Mouse (Mus musculus): ENCODE results near the gene Magi1. TPM values are rescaled to one million over a fixed set of nuclear protein-coding genes. Genes with fewer than 3 reads are reported as not detected.

The Magi1 gene
- polyA plus RNA-seq, 1 experiment, result 39.5 TPM

DNA sequence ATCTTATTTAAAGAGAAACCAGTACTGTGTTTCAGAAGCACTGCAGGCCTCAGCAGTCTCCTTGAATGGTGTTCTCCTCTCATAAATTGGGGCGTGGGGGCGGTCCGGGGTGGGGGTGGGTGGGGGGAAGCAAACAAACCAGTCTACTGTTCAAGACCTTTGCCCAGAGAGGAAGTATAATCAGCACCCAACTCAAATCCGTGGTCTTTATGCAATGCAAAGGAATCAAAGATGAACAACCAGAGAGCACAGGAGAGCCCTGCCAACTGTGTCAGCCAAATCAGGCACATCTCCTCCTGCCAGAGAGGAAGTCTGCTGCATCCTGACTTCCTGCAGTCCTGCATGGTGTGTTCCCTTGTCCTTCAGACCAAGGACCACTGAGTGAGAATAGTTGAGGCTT lies 65.6 kb downstream of the Magi1 start:
- DNase-seq, result peak in 1 of 2 experiments; percentile 46
- H3K4me3 ChIP-seq (replicated peaks; ENCODE audit: insufficient read depth, low read depth, low read length), result no peak overlapping the region
- H3K4me1 ChIP-seq (ENCODE audit: control insufficient read depth, insufficient read depth, low read length), result peaks cover 9% of the 10 kb centered on the region
- 71% methylated on average over 4 of the region's 4 CpGs for WGBS
- no peak overlapping the region for H3K27ac ChIP-seq (ENCODE audit: insufficient read depth, low read length)
- no peaks in the 10 kb centered on the region for H3K27me3 ChIP-seq (ENCODE audit: control insufficient read depth, insufficient read depth, low read length)
- no peak for TF ChIP-seq CTCF (IDR thresholded peaks at IDR 0.05; ENCODE audit: borderline replicate concordance, insufficient read depth, low read depth, low read length)
- no peak for TF ChIP-seq POLR2A (IDR thresholded peaks at IDR 0.05; ENCODE audit: borderline replicate concordance, insufficient read depth, low read length)

DNA sequence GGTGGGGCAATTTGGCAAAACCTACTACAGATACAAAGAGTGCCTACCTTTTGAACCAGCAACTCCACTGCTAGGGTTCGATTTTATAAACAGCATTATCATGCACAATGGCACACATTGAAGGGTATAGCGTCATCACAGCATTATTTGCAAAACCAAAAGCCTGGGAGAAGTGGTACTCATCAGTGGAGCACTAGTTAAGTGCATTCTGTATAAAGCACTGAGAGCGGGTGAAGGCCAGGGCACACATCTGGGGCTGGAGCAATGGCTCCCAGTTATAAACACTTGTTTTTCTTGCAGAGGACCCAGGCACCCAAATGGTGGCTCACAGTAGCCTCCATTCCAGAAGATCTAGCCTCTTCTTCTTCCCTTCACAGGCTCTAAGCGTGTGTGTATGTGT lies 67.9 kb downstream of the Magi1 start:
- Histone ChIP-seq H3K4me3 (replicated peaks; ENCODE audit: insufficient read depth, low read depth, low read length) (no peak overlapping the region), H3K27ac (ENCODE audit: insufficient read depth, low read length) (no peak overlapping the region), H3K4me1 (ENCODE audit: control insufficient read depth, insufficient read depth, low read length) (peaks cover 9% of the 10 kb centered on the region), H3K27me3 (ENCODE audit: control insufficient read depth, insufficient read depth, low read length) (no peaks in the 10 kb centered on the region)
- WGBS, result 93% methylated on average over 4 of the region's 4 CpGs
- TF ChIP-seq CTCF (IDR thresholded peaks at IDR 0.05; ENCODE audit: borderline replicate concordance, insufficient read depth, low read depth, low read length) (no peak), POLR2A (IDR thresholded peaks at IDR 0.05; ENCODE audit: borderline replicate concordance, insufficient read depth, low read length) (no peak)
- no peak for DNase-seq

DNA sequence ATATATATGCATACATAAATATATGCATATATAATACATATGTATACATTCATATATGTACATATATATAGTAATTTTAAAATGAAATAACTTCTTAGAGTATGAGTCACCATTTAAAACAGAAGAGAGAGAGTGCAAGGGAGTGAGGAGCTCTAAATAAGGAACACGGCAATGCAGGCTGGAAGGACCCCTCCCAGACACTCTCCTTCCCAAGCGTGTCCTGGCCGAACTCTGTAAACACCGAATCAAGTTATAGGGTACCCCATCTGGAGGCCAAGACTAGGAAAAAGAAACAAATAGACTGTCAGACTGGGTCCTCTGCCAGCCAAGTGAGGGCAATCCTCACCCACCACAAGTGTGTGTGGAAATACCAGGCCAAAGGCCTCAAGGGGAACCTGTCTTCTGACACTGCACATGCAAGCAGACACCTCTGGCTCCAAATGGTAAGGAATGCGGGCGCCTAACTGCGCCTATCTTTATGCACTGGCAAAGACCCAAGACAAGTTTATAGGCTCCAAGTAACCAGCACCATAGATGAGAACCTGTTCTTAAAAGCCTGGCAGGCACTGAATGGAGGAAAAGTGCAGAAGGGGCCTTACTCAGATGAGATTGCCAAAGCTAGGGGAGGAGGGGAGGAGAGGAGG lies 68.7 kb downstream of the Magi1 start:
- no peak for DNase-seq
- H3K4me1 ChIP-seq (ENCODE audit: control insufficient read depth, insufficient read depth, low read length), result peaks cover 5% of the 10 kb centered on the region
- TF ChIP-seq POLR2A (IDR thresholded peaks at IDR 0.05; ENCODE audit: borderline replicate concordance, insufficient read depth, low read length) (no peak), CTCF (IDR thresholded peaks at IDR 0.05; ENCODE audit: borderline replicate concordance, insufficient read depth, low read depth, low read length) (no peak)
- no peak overlapping the region for H3K27ac ChIP-seq (ENCODE audit: insufficient read depth, low read length)
- no peaks in the 10 kb centered on the region for H3K27me3 ChIP-seq (ENCODE audit: control insufficient read depth, insufficient read depth, low read length)
- H3K4me3 ChIP-seq (replicated peaks; ENCODE audit: insufficient read depth, low read depth, low read length), result no peak overlapping the region
- WGBS, result 79% methylated on average over 7 of the region's 7 CpGs

DNA sequence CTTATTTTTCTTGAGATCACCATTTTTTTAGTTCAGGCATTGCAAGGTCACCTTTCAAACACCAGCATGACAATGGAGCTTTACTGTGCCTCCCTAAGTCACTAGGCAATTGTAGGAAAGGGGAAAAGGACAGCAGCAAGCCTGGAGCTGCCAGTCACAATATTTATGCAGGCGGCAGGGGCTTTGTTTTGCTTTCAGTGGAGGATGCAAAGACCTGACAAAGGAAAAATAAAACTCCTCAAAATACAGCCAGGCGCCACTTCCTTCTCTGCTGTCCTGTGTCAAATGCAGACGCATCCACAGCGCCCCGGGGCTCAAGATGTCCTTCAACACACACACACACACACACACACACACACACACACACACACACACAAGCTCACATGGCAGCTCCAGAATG lies 77.8 kb downstream of the Magi1 start:
- H3K4me1 ChIP-seq (ENCODE audit: control insufficient read depth, insufficient read depth, low read length), result no peaks in the 10 kb centered on the region
- no peak overlapping the region for H3K4me3 ChIP-seq (replicated peaks; ENCODE audit: insufficient read depth, low read depth, low read length)
- H3K27me3 ChIP-seq (ENCODE audit: control insufficient read depth, insufficient read depth, low read length), result no peaks in the 10 kb centered on the region
- H3K27ac ChIP-seq (ENCODE audit: insufficient read depth, low read length), result no peak overlapping the region
- TF ChIP-seq CTCF (IDR thresholded peaks at IDR 0.05; ENCODE audit: borderline replicate concordance, insufficient read depth, low read depth, low read length) (no peak), POLR2A (IDR thresholded peaks at IDR 0.05; ENCODE audit: borderline replicate concordance, insufficient read depth, low read length) (no peak)
- 56% methylated on average over 5 of the region's 5 CpGs for WGBS
- no peak for DNase-seq

DNA sequence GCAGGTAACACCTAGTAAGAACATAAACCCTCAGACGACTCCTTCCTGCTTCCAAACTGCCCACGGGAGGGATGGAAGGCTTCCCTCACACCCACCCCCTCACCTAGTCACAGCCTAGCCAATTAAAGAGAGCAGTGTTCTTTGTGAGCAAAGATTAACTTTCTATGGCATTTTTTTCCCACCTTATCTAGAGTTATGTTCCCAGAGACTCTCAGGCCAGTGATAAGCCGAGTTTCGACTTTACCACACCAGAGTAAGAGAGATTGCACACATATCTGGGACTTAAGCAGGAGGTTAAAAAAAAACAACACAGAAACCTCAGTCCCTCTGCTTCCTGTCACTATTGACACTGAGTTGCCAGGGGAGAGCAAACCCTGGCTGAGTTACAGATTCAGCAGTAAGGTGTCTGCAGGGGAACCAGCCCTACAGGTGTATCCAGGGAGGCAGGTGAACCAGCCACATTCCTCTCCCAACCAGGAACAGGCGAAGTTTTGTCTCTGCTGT lies 80.0 kb downstream of the Magi1 start:
- TF ChIP-seq CTCF (IDR thresholded peaks at IDR 0.05; ENCODE audit: borderline replicate concordance, insufficient read depth, low read depth, low read length), result no peak
- no peak for TF ChIP-seq POLR2A (IDR thresholded peaks at IDR 0.05; ENCODE audit: borderline replicate concordance, insufficient read depth, low read length)
- Histone ChIP-seq H3K4me1 (ENCODE audit: control insufficient read depth, insufficient read depth, low read length) (no peaks in the 10 kb centered on the region), H3K27ac (ENCODE audit: insufficient read depth, low read length) (no peak overlapping the region), H3K4me3 (replicated peaks; ENCODE audit: insufficient read depth, low read depth, low read length) (no peak overlapping the region), H3K27me3 (ENCODE audit: control insufficient read depth, insufficient read depth, low read length) (no peaks in the 10 kb centered on the region)
- DNase-seq, result no peak
- WGBS, result 77% methylated on average over 5 of the region's 5 CpGs

DNA sequence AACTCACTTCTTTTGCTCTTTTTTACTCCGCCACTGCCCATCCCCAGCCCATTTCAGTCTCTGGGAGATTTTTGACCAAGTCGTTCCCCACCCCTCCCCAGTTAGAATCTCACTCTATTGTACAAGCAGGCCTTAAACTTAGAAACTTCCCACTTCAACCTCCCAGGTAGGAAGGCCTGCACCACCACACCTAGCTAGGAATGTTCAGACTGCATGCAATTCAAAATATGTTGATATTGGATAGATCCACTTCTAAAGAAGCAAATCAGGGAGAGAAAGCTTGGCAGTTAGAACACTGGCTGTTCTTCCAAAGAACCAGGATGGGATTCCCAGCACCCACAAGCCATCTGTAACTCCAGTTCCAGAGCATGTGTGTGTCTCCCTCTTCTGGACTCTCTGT lies 81.8 kb downstream of the Magi1 start:
- Histone ChIP-seq H3K4me1 (ENCODE audit: control insufficient read depth, insufficient read depth, low read length) (no peaks in the 10 kb centered on the region), H3K27ac (ENCODE audit: insufficient read depth, low read length) (no peak overlapping the region), H3K27me3 (ENCODE audit: control insufficient read depth, insufficient read depth, low read length) (no peaks in the 10 kb centered on the region), H3K4me3 (replicated peaks; ENCODE audit: insufficient read depth, low read depth, low read length) (no peak overlapping the region)
- TF ChIP-seq POLR2A (IDR thresholded peaks at IDR 0.05; ENCODE audit: borderline replicate concordance, insufficient read depth, low read length), result no peak
- no peak for TF ChIP-seq CTCF (IDR thresholded peaks at IDR 0.05; ENCODE audit: borderline replicate concordance, insufficient read depth, low read depth, low read length)
- WGBS, result 97% methylated on average over 2 of the region's 2 CpGs
- DNase-seq, result no peak

DNA sequence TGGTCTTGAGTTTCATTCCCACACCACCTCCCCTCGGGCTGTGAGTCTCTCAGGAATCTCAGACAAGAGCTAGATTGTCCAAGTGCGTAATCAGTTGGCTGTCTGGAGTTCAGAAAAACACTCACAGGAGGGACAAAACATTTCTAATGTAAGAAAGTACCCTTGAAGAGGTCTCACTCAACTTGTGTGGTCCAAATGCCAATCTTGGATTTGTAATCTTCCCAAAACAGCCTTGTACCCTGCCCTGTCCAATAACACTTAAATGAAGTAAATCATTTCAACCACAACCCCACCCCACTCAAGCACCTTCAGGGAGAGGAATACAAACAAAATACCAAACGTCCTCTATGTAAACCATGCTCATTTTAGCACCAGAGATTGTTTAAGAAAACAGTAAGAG lies 82.8 kb downstream of the Magi1 start:
- no peaks in the 10 kb centered on the region for H3K27me3 ChIP-seq (ENCODE audit: control insufficient read depth, insufficient read depth, low read length)
- DNase-seq, result no peak
- H3K4me3 ChIP-seq (replicated peaks; ENCODE audit: insufficient read depth, low read depth, low read length), result no peak overlapping the region
- no peak overlapping the region for H3K27ac ChIP-seq (ENCODE audit: insufficient read depth, low read length)
- TF ChIP-seq POLR2A (IDR thresholded peaks at IDR 0.05; ENCODE audit: borderline replicate concordance, insufficient read depth, low read length), result no peak
- TF ChIP-seq CTCF (IDR thresholded peaks at IDR 0.05; ENCODE audit: borderline replicate concordance, insufficient read depth, low read depth, low read length), result no peak
- H3K4me1 ChIP-seq (ENCODE audit: control insufficient read depth, insufficient read depth, low read length), result no peaks in the 10 kb centered on the region
- WGBS, result 75% methylated on average over 3 of the region's 3 CpGs

DNA sequence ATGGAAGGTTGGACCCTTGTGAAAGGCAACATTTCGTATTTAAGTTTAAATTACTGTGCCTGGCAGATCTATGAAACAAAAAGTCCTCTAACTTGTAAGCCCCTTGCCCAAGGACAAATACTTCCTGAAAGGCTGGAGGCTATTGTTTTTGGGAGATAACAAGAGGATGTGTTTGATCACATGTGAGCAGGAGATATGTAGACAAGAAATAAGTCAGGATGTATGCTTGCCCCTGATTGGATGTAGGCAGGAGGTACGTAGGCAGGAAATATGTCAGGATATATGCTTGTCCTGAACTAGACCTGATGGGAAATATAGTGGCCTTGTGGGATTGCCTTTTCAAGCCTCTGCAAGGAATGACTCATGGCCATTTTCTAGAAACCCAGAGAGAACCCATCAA lies 84.0 kb downstream of the Magi1 start:
- no peak overlapping the region for H3K4me3 ChIP-seq (replicated peaks; ENCODE audit: insufficient read depth, low read depth, low read length)
- H3K27me3 ChIP-seq (ENCODE audit: control insufficient read depth, insufficient read depth, low read length), result no peaks in the 10 kb centered on the region
- H3K27ac ChIP-seq (ENCODE audit: insufficient read depth, low read length), result no peak overlapping the region
- peaks cover 5% of the 10 kb centered on the region for H3K4me1 ChIP-seq (ENCODE audit: control insufficient read depth, insufficient read depth, low read length)
- TF ChIP-seq POLR2A (IDR thresholded peaks at IDR 0.05; ENCODE audit: borderline replicate concordance, insufficient read depth, low read length) (no peak), CTCF (IDR thresholded peaks at IDR 0.05; ENCODE audit: borderline replicate concordance, insufficient read depth, low read depth, low read length) (no peak)
- WGBS, result 93% methylated on average over 2 of the region's 2 CpGs
- DNase-seq, result no peak

Measured in cerebellum, adult 2 months (tissue).